Mouse (Mus musculus) megakaryocyte, embryonic 14.5 days (primary cell): ENCODE measurements around the gene She.

Source experiments
- FLI1 ChIP-seq: IDR thresholded peaks from 2 replicates; pipeline ENCODE4 v1.6.1; 2012; ENCODE audit warnings: low read length, inconsistent platforms, mixed read lengths
- GATA1 ChIP-seq: IDR thresholded peaks from 3 replicates; pipeline ENCODE4 v1.6.1; 2012; ENCODE audit warnings: mixed read lengths, low read length, inconsistent platforms, borderline replicate concordance

DNA sequence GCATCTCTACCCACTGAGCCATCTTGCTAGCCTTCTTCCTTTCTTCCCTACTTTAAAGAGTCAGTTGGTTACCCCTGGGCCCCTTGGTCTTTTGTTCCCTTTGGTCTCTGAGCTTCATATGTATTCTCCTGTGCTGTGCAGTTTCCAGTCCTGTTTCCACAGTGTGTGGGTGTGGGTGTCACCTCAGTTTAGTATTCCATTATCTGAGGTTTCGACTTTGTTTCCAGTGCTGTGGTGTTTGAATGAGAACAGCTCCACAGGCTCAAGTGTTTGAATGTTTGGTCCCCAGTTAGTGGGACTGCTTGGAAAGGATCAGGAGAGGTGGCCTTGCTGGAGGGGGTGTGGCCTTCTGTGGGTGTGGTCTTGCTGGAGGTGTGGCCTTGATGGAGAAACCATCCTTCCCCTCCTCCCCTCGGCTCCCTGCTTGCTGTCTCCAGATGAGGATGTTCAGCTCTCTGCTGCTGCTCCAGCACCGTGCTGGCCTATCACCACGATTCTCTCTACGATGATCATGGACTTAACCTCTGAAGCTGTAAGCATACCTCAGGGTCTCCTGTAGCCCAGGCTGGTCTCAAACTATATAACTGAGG is 61.4 kb downstream of the She start:
- TF ChIP-seq GATA1 (no peak), FLI1 (no peak)
